Mouse (Mus musculus) midbrain, embryonic 11.5 days (tissue): ENCODE results near the gene Rab4b. TPM values are rescaled to one million over a fixed set of nuclear protein-coding genes. Genes with fewer than 3 reads are reported as not detected.

Source experiments
- ATAC-seq: fragments of 200-750 bp; cut with Nextera tagmentation; 2 replicates; pipeline ENCODE4 v1.8.0; 2017; ENCODE audit warnings: moderate TSS enrichment, moderate library complexity; ENCODE audit not compliant: low FRiP score
- DNase-seq: peaks from one replicate; pipeline ENCODE4 v3.0.0; 2015; ENCODE audit warnings: low spot score; ENCODE audit errors: missing footprints
- H3K27ac ChIP-seq: fragments of 300-500 bp; sonication (generic); 2 replicates; pipeline ENCODE4 v1.5.1; 2014; ENCODE audit warnings: low read depth, low read length
- H3K27me3 ChIP-seq: fragments of 300-500 bp; sonication (generic); 2 replicates; pipeline ENCODE4 v1.6.1; 2014; ENCODE audit warnings: mild to moderate bottlenecking, low read length, moderate library complexity, mixed read lengths; ENCODE audit not compliant: control insufficient read depth, insufficient read depth
- H3K36me3 ChIP-seq: fragments of 300-500 bp; sonication (generic); 2 replicates; pipeline ENCODE4 v1.6.1; 2014; ENCODE audit warnings: mild to moderate bottlenecking, low read length, moderate library complexity, mixed read lengths; ENCODE audit not compliant: control insufficient read depth, insufficient read depth
- H3K4me1 ChIP-seq: fragments of 300-500 bp; sonication (generic); 2 replicates; pipeline ENCODE4 v1.6.1; 2014; ENCODE audit warnings: low read length; ENCODE audit not compliant: control insufficient read depth, insufficient read depth
- H3K4me2 ChIP-seq: fragments of 300-500 bp; sonication (generic); 2 replicates; pipeline ENCODE4 v1.6.1; 2014; ENCODE audit warnings: mild to moderate bottlenecking, moderate library complexity
- H3K4me3 ChIP-seq: fragments of 300-500 bp; sonication (generic); 2 replicates; pipeline ENCODE4 v1.5.1; 2014; ENCODE audit warnings: low read depth, low read length
- H3K9ac ChIP-seq: fragments of 300-500 bp; sonication (generic); 2 replicates; pipeline ENCODE4 v1.6.1; 2014; ENCODE audit warnings: low read length
- H3K9me3 ChIP-seq: fragments of 300-500 bp; sonication (generic); 2 replicates; pipeline ENCODE4 v1.6.1; 2016; ENCODE audit warnings: low read length; ENCODE audit not compliant: control insufficient read depth
- WGBS: fragments of 180-500 bp; shearing (Covaris S2); extraction: QIAGEN DNeasy Blood & Tissue Kit; methylation state at CpG from one replicate; pipeline ENCODE4 v1.1.7; 2014; 5-methylcytosine and 5-hydroxymethylcytosine counted together
- polyA plus RNA-seq: library from polyadenylated mRNA; unstranded; fragments of >200 nt; fragmentation: Nextera tagmentation; extraction: Ambion mirVana; gene quantifications from 2 replicates; pipeline ENCODE4 v1.2.1, GENCODE M21; 2014

Gene Rab4b
- polyA plus RNA-seq, 1 experiment from 2014 or later = 57.4 TPM

DNA sequence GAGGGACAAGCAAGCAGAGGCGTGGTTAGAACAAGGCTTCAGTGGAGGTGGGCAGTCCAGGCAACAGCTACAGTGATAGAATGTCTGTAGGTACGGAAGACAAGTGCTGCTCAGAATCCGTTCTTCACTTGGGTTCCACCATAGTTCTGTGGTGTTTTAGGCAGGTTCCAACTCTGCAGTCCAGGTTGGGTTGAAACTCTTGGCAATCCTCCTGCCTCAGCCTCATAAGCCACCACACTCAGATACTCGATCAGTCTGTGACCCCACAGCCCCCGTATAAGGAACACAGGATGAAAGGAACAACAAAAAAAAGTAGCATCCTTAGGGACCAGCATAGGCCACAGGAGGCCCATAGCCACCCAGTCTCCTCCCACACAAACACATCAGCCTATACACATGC is 13.7 kb upstream of the Rab4b start:
- no peak overlapping the region for H3K27ac ChIP-seq
- no peak overlapping the region for H3K9ac ChIP-seq
- H3K4me1 ChIP-seq = peaks cover 17% of the 10 kb centered on the region
- H3K36me3 ChIP-seq = peaks cover 45% of the 10 kb centered on the region
- no peak overlapping the region for H3K4me2 ChIP-seq
- H3K9me3 ChIP-seq = no peaks in the 10 kb centered on the region
- H3K4me3 ChIP-seq = no peak overlapping the region
- ATAC-seq = no peak
- H3K27me3 ChIP-seq = no peaks in the 10 kb centered on the region
- WGBS = 92% methylated on average over 5 of the region's 5 CpGs
- DNase-seq = peak; percentile 69

DNA sequence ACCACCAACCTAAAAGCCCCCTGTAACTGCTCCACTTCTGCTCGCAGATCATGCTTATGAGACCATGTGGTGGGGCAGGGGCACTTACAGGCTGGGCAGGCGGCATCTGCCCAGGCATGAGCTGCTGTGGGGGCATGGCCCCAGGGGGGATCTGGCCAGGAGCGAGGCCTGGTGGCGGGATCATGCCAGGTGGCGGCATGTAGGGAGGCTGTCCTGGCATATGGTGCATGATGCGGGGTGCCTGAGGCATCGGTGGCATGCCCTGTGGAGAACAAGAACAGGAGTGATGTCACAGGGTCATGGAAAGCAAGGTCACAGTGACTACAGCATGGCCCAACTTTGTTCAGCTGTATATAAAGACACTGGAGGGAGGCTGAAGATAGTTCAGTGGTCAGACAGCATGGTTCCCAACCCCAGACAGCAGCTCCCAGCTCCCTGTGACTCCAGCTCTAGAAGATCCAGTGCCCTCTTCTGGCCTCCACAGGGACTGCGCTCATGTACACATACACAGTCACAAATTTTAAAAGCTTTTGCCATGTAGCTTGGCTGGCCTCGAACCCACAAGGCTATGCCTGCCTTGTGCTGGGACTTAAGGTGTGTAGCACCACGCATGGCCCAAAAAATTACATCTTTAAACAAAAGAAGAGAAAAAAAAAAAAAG is 10.7 kb upstream of the Rab4b start:
- Histone ChIP-seq H3K4me1 (peaks cover 6% of the 10 kb centered on the region), H3K36me3 (peaks cover 64% of the 10 kb centered on the region), H3K27me3 (no peaks in the 10 kb centered on the region), H3K9ac (no peak overlapping the region), H3K27ac (no peak overlapping the region), H3K4me2 (no peak overlapping the region), H3K4me3 (no peak overlapping the region), H3K9me3 (no peaks in the 10 kb centered on the region)
- peak; percentile 19 for DNase-seq
- 97% methylated on average over 10 of the region's 10 CpGs for WGBS
- no peak for ATAC-seq

DNA sequence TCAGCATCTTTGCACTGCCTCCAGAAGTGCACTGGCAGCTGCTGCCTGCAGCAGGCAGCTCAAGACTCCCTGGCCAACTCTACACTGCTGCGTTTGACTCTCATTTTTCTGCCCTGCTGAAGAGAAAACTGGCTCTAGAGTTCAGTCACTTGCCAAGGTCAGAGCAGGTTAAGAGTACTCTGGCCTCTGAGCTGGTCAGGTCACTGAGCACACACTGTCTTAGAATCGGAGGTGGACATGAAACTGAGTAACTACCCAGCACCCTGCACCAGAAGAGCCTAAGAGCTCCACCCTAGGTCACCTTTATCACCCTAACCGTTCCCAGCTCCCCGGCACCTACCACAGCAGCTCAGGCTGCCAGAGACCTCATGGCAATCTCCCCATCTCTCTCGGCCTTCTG is 7.3 kb upstream of the Rab4b start:
- DNase-seq (peak; percentile 68), ATAC-seq (no peak)
- H3K36me3 ChIP-seq = peaks cover 50% of the 10 kb centered on the region
- H3K9me3 ChIP-seq = no peaks in the 10 kb centered on the region
- no peak overlapping the region for H3K4me3 ChIP-seq
- 94% methylated on average over 5 of the region's 5 CpGs for WGBS
- H3K27me3 ChIP-seq = no peaks in the 10 kb centered on the region
- no peak overlapping the region for H3K9ac ChIP-seq
- no peak overlapping the region for H3K4me2 ChIP-seq
- no peak overlapping the region for H3K27ac ChIP-seq
- no peaks in the 10 kb centered on the region for H3K4me1 ChIP-seq

DNA sequence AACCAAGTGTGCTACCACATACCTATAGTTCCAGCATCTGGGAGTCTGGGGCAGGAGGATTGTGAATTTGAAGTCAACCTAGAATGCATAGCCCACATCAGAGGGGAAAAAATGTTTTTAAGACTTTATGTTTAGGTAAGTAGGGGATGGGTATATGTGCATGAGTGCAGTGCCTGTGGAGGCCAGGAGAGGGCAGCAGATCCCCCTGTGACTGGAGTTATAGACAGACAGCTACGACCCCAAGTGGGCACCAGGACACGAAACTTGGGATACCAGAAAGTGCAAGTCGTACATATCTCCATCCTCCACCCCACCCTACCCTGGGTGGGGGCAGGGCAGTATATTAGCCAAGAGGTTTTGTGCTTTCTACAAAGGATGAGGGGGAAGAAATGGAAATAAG is 6.3 kb upstream of the Rab4b start:
- H3K9me3 ChIP-seq = no peaks in the 10 kb centered on the region
- no peak overlapping the region for H3K9ac ChIP-seq
- 76% methylated on average over 3 of the region's 3 CpGs for WGBS
- no peak overlapping the region for H3K4me3 ChIP-seq
- no peak overlapping the region for H3K27ac ChIP-seq
- H3K4me1 ChIP-seq = peaks cover 2% of the 10 kb centered on the region; the same call in 1 of the 2 replicates
- H3K27me3 ChIP-seq = no peaks in the 10 kb centered on the region
- ATAC-seq (no peak), DNase-seq (peak; percentile 94)
- H3K36me3 ChIP-seq = peaks cover 40% of the 10 kb centered on the region
- no peak overlapping the region for H3K4me2 ChIP-seq

DNA sequence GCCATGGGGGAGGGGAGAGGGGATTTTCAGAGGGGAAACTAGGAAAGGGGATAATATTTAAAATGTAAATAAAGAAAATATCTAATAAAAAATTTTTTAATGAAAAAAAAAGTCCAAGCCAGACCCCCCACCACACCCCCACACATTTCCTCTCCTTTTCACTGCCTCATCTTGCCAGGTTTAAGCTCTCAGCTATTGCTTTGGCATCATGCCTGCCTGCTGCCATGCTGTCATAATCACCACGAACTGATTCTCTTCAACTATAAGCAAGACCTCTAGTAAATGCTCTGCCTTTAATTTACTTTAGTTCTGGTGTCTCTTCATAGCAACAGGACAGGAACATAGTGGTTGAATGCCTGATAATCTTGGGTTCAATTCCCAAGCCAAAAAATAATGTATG is 3.8 kb upstream of the Rab4b start:
- WGBS = 97% methylated on average over 1 of the region's 1 CpGs

DNA sequence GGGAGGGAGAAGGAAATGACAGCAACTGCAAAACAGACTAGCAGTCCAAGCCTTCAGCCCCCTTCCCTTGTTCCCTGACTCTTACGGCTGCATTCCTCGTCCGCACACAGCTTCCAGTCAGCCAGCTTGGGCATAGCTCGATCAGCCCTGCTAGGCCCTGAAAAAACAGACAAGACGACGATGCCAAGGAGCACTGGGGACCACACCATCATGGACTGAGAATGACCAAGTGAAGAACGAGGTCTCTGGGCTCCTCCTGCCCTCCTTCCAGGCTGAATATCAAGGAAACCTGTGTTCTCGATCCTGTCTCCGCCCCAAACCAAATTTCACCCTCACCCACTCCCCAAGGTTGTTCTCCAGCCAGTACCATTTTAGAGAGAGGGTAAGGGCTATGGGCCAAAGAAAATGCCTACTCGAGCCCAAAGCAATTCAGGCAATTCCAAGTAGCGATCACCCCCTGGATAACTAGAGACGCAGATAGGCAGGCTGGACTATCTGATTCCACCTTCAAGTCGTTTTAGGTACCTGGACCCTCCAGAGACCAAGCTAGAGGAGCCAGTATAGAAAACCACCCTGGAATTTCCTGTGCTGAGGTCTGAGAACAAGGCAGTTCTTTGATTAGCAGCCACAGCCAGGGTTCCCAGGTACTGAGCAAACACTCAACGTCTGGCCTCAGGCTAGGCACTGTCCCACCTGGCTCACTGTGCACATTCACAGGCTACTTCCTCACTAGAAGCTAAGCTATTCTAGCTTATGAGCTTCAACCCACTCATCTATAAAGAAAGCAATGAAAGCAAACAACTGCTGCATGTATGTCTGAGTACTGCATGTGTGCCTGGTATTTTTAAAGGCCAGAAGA is 2.4 kb upstream of the Rab4b start, which contains the start of the genes Gm21983 and Mia:
Gene Gm21983, minus strand, starts transcription at position 250 of the 859 bp plus-strand sequence.
Gene Mia, minus strand, starts transcription at position 321 of the 859 bp plus-strand sequence.
- Histone ChIP-seq H3K36me3 (peaks cover 14% of the 10 kb centered on the region), H3K4me1 (peaks cover 8% of the 10 kb centered on the region), H3K4me3 (no peak within 1 kb of the TSS), H3K9ac (no peak within 1 kb of the TSS), H3K27ac (no peak within 1 kb of the TSS), H3K27me3 (no peaks in the 10 kb centered on the region), H3K9me3 (no peaks in the 10 kb centered on the region), H3K4me2 (no peak within 1 kb of the TSS)
- ATAC-seq (no peak), DNase-seq (peak; percentile 44)
- 70% methylated on average over 14 of the region's 14 CpGs for WGBS

More for the DNA sequence above, 3.8 kb upstream of the Rab4b start:
- H3K4me2 ChIP-seq = no peak overlapping the region
- ATAC-seq = no peak
- H3K9me3 ChIP-seq = no peaks in the 10 kb centered on the region
- peaks cover 8% of the 10 kb centered on the region for H3K4me1 ChIP-seq
- DNase-seq = no peak
- H3K9ac ChIP-seq = no peak overlapping the region
- no peak overlapping the region for H3K27ac ChIP-seq
- H3K27me3 ChIP-seq = no peaks in the 10 kb centered on the region
- H3K36me3 ChIP-seq = peaks cover 20% of the 10 kb centered on the region
- no peak overlapping the region for H3K4me3 ChIP-seq

DNA sequence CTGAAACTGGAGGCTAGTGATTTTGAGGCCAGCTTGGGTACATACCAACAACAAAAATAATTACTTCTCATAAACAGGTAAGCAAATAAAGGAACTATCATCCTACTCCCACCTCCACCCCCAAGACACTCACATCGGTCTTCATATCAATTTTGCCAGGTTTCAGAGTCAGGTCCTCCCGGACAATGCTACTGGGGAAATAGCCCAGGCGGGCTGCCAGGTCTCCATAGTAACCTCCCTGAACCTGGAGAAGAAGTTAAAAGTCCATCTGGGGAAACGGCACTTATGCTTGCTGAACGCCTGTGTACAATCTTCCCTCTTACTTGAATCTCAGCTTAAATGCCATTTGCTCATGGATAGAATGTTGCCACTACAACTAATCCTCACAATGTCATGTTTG is 1.3 kb upstream of the Rab4b start:
- H3K36me3 ChIP-seq = peaks cover 5% of the 10 kb centered on the region
- H3K4me1 ChIP-seq = peaks cover 8% of the 10 kb centered on the region
- H3K9me3 ChIP-seq = no peaks in the 10 kb centered on the region
- ATAC-seq (no peak), DNase-seq (peak; percentile 41)
- H3K27me3 ChIP-seq = no peaks in the 10 kb centered on the region
- H3K27ac ChIP-seq = no peak overlapping the region
- no peak overlapping the region for H3K9ac ChIP-seq
- no peak overlapping the region for H3K4me2 ChIP-seq
- WGBS = 58% methylated on average over 5 of the region's 5 CpGs
- H3K4me3 ChIP-seq = no peak overlapping the region

DNA sequence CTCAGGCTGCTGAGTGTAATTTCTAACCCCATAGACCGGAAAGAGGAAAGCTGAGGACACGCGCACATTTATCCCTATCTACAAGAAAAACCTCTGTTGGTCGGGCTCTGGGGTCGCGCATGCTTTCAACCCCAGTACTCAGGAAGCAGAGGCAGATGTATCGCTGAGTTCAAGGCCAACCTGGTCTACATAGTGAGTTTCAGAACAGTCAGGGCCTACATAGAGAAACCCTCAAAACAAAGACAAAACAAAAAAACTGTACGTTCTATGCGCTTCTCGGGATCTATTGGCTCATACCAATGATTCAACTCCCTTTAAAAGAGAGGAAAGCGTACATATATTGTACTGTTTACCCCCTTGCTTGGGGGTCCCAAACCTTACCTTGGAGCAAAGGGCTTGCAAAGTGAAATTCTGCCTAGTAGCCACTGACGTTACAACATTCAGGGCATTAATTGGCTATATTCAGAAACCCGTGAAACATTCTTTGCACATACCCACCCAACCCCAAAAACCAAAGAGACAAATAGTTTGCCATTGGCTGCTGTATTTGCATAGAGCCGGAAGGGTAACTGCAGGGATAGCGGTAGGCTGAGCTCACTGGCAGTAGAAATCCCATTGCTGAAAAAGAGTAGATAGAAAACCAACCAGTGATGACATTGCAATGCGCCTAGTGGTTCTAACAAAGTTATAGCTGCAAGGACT is 672 bp upstream of the Rab4b start:
- peak overlapping the region; percentile 58 for H3K9ac ChIP-seq
- H3K27me3 ChIP-seq = no peaks in the 10 kb centered on the region
- H3K9me3 ChIP-seq = no peaks in the 10 kb centered on the region
- peak overlapping the region; percentile 69 for H3K27ac ChIP-seq
- peak overlapping the region; percentile 50 for H3K4me2 ChIP-seq
- H3K4me1 ChIP-seq = peaks cover 8% of the 10 kb centered on the region
- 48% methylated on average over 16 of the region's 16 CpGs for WGBS
- H3K36me3 ChIP-seq = no peaks in the 10 kb centered on the region; the same call in 1 of the 2 replicates
- ATAC-seq (no peak), DNase-seq (no peak)
- peak overlapping the region; percentile 72 for H3K4me3 ChIP-seq
